Mouse (Mus musculus) lung, adult 18-20 months (tissue): ENCODE measurements around the gene Icam4.
A peak's percentile ranks its signal among the peaks of the same experiment; 100 is the strongest.

ENCODE experiments used
- DNase-seq, 2 experiments: peaks; one replicate each; pipeline ENCODE4 v3.0.0; 2022; ENCODE audit warnings: mixed read lengths in 2 of 2

Icam4 gene

DNA sequence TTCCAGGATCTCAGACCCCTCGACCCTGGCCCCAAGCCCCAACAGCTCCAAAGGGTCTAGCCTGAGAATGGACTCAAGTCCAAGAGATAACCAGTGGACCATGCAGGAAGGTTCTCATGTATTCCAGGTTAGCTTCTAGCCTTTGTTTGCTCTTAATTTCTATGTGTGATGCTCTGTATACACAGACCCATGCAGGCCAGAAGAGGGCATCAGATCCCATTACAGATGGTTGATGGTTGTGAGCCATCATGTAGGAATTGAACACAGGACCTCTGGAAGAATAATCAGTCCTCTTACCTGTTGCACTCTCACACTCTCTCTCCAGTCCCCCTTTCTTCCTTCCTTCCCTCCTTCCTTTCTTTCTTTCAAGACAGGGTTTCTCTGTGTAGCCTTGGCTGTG lies 16.8 kb upstream of the Icam4 start:
- DNase-seq, result no peak

DNA sequence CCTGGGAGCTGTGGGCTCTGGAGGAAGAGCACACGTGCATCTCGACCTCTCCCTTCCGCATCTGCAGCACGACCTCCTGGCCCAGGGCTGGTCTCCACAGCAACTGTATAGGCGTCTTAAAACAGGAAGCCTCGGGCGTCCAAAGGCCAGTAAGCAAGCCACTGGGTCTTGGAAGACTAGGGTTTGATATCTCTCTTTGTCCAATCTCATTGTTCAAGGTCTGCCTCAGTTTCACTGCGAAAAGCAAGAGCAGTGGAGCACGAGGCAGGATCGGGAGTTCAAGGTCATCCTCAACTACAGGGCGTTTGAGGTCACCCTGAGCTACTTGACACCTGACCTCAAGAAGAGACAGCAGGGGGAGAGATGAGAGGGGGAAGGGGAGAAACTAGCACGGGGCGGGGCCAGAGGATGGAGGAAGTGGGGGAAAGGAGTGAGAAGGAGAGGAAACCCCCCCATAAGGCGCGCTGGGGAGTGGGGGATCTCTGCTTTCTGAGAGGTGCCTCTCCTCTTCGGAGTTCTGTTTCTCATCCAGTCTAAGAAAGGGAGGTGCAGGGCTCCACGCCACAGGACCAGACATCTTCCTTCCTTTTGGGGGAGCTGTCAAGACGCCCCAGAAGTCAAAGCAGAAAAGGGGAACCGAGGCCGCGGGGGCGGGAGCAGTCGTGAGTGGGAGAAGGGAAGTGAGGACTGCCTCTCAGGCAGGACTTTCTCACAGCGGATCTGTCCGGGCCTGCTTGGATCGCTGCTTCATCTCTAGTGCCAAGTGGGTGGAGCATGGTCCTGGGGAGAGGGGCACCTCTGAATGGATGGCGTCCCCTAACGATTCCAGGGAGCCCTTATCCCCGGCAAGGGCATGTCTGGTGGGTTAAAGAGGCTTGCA lies 14.2 kb upstream of the Icam4 start:
- peak; percentile 85 to 86 for DNase-seq

GRCm38 (mm10) chr9:21015571-21016130 lies 13.5 kb upstream of the Icam4 start, which contains the start of gene Icam1:
Icam1 (plus strand) TSS chr9:21015985.
- peak; percentile 90 for DNase-seq

GRCm38 (mm10) chr9:21016331-21017176 lies 12.6 kb upstream of the Icam4 start:
- DNase-seq, result peak in 1 of 2 experiments; percentile 61

DNA sequence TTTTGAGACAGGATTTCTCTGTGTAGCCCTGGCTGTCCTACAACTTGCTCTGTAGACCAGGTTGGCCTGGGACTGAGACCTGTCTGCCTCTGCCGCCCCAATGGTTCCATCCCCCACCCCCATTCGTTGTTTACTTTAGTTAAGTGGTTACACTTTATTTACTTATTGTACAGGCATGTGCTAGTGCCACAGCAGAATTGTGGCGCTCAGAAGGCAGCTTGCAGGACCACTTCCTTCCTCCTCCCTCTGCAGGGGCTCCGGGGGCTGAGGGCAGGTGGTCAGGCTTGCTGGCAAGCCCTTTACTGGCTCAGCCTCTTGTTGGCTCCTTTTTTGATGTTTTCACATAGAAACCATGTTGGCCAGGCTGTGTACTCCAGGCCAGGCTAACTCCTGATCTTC lies 12.0 kb upstream of the Icam4 start:
- DNase-seq, result no peak

GRCm38 (mm10) chr9:21018600-21018999 lies 10.6 kb upstream of the Icam4 start:
- DNase-seq, result no peak

GRCm38 (mm10) chr9:21021363-21021762 lies 7.8 kb upstream of the Icam4 start:
- peak; percentile 24 to 49 for DNase-seq

DNA sequence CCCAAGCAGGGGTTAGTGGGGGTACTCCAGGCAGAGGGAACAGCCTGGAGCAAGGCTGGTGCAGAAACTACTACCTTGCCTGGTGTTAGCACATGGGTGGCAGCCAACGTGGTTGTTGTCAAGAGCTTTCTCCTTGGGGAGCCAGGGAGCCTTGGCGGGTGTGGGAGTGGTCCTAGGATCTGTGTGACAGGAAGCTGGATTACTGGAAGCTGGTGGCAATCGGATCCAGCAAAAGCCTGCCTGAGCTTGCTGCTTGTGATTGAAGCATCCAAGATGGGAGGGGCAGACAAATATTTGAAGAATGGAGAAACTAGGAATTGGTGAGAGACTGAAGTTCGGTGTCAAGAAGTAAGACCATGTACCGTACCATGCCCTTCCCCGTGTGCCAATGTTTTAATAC lies 6.9 kb upstream of the Icam4 start:
- peak; percentile 63 to 65 for DNase-seq

- peak in 1 of 2 experiments; percentile 6 for DNase-seq
Observed at GRCm38 (mm10) chr9:21022726-21023125, 6.4 kb upstream of the Icam4 start.

GRCm38 (mm10) chr9:21025258-21025810 lies 3.8 kb upstream of the Icam4 start:
- DNase-seq, result peak; percentile 87 to 89

- DNase-seq, result peak in 1 of 2 experiments; percentile 37
Observed at GRCm38 (mm10) chr9:21026849-21027248, 2.3 kb upstream of the Icam4 start.

DNA sequence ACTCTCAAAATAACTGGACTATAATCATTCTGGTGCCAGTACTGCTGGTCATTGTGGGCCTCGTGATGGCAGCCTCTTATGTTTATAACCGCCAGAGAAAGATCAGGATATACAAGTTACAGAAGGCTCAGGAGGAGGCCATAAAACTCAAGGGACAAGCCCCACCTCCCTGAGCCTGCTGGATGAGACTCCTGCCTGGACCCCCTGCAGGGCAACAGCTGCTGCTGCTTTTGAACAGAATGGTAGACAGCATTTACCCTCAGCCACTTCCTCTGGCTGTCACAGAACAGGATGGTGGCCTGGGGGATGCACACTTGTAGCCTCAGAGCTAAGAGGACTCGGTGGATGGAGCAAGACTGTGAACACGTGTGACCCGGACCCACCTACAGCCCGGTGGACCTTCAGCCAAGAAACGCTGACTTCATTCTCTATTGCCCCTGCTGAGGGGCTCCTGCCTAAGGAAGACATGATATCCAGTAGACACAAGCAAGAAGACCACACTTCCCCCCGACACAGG lies 1.3 kb upstream of the Icam4 start:
- DNase-seq, result no peak

DNA sequence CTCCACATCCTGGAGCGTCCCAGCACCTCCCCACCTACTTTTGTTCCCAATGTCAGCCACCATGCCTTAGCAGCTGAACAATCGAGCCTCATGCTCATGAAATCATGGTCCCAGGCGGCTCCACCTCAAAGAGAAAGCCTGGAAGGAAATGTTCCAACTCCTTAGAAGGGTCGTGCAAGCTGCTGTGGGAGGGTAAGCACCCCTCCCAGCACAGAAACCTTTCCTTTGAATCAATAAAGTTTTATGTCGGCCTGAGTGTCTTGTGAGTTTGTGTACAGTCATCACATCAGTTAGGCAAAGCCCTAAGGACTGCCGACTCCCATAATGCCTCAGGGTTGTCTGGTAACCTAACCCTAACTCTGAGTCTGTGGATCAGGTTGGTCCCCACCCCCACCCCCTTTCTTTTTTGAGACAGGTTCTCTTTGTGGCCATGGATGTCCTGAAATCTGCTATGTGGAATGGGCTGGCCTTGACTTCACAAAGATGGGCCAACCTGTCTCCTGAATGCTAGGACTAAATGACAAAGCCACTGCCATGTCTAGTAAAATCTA lies 538 bp upstream of the Icam4 start:
- DNase-seq, result peak in 1 of 2 experiments; percentile 7

DNA sequence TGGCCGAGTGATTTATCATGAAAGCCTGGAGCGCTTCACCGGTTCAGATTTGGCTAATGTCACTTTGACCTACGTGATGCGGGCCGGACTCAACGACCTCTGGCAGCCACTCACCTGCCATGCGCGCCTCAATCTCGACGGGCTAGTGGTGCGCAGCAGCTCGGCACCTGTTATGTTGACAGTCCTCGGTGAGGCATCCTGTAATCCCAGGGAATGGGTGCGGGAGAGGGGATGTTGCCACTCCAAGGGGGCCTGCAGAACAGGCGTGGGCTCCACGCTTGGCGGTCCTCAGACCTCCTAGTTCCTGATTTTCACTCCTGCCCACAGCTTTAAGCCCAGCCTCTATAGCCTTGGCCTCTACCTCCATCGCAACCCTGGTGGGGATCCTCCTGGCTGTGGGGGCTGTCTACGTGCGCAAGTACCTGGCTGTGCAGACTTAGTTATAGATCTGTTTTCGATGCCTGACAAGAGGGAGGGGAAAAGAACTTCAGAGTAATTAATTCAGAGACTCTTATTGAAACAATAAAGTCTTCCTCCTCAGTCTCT lies 955 bp downstream of the Icam4 start:
- DNase-seq, result no peak

DNA sequence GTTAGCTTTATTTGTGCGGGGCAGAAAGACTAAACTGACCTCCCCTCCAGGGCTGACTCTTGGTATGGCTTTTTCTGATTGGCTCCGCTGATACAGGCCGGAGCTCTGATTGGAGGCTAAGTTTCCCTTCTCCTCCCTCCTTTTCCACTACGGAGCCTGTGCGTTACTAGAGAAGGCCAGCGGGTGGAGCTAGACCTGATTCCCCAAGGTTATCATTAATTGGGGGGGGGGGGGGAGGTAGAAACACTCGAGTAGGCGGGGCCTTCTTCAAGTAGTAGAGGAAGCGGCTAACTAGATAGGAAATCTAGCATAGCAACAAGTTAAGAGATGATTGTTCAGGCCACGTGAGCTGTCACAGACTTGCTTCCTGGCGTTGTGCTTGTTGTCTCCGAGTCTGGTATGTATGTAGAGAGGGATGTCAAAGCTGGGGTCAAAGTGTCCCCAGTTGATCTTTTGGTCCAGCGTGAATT lies 1.6 kb downstream of the Icam4 start:
- peak; percentile 94 to 95 for DNase-seq

GRCm38 (mm10) chr9:21031251-21031895 lies 2.2 kb downstream of the Icam4 start:
- DNase-seq, result peak; percentile 75 to 77

GRCm38 (mm10) chr9:21031896-21032351 lies 2.8 kb downstream of the Icam4 start, which contains the start of gene Icam5:
Icam5 (plus strand) TSS chr9:21032073.
- DNase-seq, result peak in 1 of 2 experiments; percentile 50

- DNase-seq, result no peak
Observed at GRCm38 (mm10) chr9:21032491-21032890, 3.3 kb downstream of the Icam4 start.

- DNase-seq, result peak; percentile 93 to 95
Observed at GRCm38 (mm10) chr9:21033136-21033535, 4.0 kb downstream of the Icam4 start.

DNA sequence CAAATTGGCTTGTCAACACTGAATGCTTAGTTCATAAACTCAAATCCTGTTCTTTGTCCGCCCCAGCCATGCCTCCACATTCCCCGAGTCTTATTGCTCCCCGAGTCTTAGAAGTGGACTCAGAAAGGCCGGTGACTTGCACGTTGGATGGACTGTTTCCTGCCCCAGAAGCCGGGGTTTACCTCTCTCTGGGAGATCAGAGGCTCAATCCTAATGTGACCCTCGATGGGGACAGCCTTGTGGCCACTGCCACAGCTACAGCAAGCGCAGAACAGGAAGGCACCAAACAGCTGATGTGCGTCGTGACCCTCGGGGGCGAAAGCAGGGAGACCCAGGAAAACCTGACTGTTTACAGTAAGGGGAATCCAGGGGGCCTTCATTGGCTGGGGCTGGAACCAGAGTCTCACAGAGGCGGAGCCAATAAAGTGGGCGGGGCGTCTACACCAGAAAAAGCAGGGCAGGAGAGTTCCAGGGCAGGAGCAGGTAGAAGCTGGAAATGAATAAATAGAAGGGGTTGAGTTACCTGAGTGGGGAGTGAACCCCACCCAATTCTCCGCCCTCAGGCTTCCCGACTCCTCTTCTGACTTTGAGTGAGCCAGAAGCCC lies 5.4 kb downstream of the Icam4 start:
- no peak for DNase-seq

- DNase-seq, result no peak
Observed at GRCm38 (mm10) chr9:21035586-21035985, 6.4 kb downstream of the Icam4 start.
